Mouse (Mus musculus): Measurements from ENCODE around the gene Tmem230.
"Not testable (repeated sequence)": the region's sequence is repeated elsewhere in the genome, so short reads cannot be mapped to it uniquely, and the experiment has no call there.

The Tmem230 gene

GRCm38 (mm10) chr2:132247539-132248313, at the start of gene Tmem230:
TSS of gene Tmem230 (minus strand) at chr2:132247807.
- peak; percentile 94 to 97 for DNase-seq (ENCODE audit: low spot score in 2 of 2)

- DNase-seq (ENCODE audit: low spot score in 2 of 2) = no peak
Measured at GRCm38 (mm10) chr2:132293694-132294450, 46.3 kb upstream of the Tmem230 start.

- peak; percentile 48 to 55 for DNase-seq (ENCODE audit: low spot score in 2 of 2)
Measured at GRCm38 (mm10) chr2:132292083-132292482, 44.5 kb upstream of the Tmem230 start.

- no peak for DNase-seq (ENCODE audit: low spot score in 2 of 2)
Measured at GRCm38 (mm10) chr2:132291265-132291664, 43.7 kb upstream of the Tmem230 start.

- no peak for DNase-seq (ENCODE audit: low spot score in 2 of 2)
Measured at GRCm38 (mm10) chr2:132290808-132291207, 43.2 kb upstream of the Tmem230 start.

- DNase-seq (ENCODE audit: low spot score in 2 of 2) = not testable (repeated sequence)
Measured at GRCm38 (mm10) chr2:132289213-132289612, 41.6 kb upstream of the Tmem230 start.

GRCm38 (mm10) chr2:132286376-132287076, 38.9 kb upstream of the Tmem230 start:
- no peak for DNase-seq (ENCODE audit: low spot score in 2 of 2)

GRCm38 (mm10) chr2:132285722-132286121, 38.1 kb upstream of the Tmem230 start:
- DNase-seq (ENCODE audit: low spot score in 2 of 2) = not testable (repeated sequence)

GRCm38 (mm10) chr2:132284492-132285139, 37.0 kb upstream of the Tmem230 start:
- DNase-seq (ENCODE audit: low spot score in 2 of 2) = no peak

- DNase-seq (ENCODE audit: low spot score in 2 of 2) = no peak
Measured at GRCm38 (mm10) chr2:132283236-132284070, 35.8 kb upstream of the Tmem230 start.

- no peak for DNase-seq (ENCODE audit: low spot score in 2 of 2)
Measured at GRCm38 (mm10) chr2:132282453-132283174, 35.0 kb upstream of the Tmem230 start.

GRCm38 (mm10) chr2:132281560-132282452, 34.2 kb upstream of the Tmem230 start:
- no peak for DNase-seq (ENCODE audit: low spot score in 2 of 2)

- DNase-seq (ENCODE audit: low spot score in 2 of 2) = no peak
Measured at GRCm38 (mm10) chr2:132280518-132281120, 33.0 kb upstream of the Tmem230 start.

GRCm38 (mm10) chr2:132279978-132280377, 32.4 kb upstream of the Tmem230 start:
- no peak for DNase-seq (ENCODE audit: low spot score in 2 of 2)

GRCm38 (mm10) chr2:132279336-132279882, 31.8 kb upstream of the Tmem230 start:
- DNase-seq (ENCODE audit: low spot score in 2 of 2) = no peak

GRCm38 (mm10) chr2:132278273-132278853, 30.8 kb upstream of the Tmem230 start:
- no peak for DNase-seq (ENCODE audit: low spot score in 2 of 2)

- DNase-seq (ENCODE audit: low spot score in 2 of 2) = no peak
Measured at GRCm38 (mm10) chr2:132276249-132276648, 28.6 kb upstream of the Tmem230 start.

GRCm38 (mm10) chr2:132275527-132275926, 27.9 kb upstream of the Tmem230 start:
- DNase-seq (ENCODE audit: low spot score in 2 of 2) = no peak
